Mouse (Mus musculus) heart, embryonic 14.5 days (tissue): Measurements from ENCODE around the gene Rab7b. TPM values are rescaled to one million over a fixed set of nuclear protein-coding genes. Genes with fewer than 3 reads are reported as not detected.

ENCODE experiments used
- ATAC-seq: fragments of 200-750 bp; cut with Nextera tagmentation; 2 replicates; pipeline ENCODE4 v1.8.0; 2017; ENCODE audit warnings: low read depth, moderate TSS enrichment; ENCODE audit not compliant: insufficient number of reproducible peaks, insufficient read depth, low FRiP score
- H3K27ac ChIP-seq, 2 experiments: fragments of 200-500 bp in 1 of 2; fragments of 300-500 bp in 1 of 2; sonication (generic) in 1 of 2; replicated peaks in 1 of 2; 2 replicates each; pipeline ENCODE4 v1.5.1; 2012 to 2014; ENCODE audit warnings: low read depth in 2 of 2, low read length in 2 of 2, control low read depth in 1 of 2, mild to moderate bottlenecking in 1 of 2, mixed read lengths in 1 of 2; ENCODE audit not compliant: control insufficient read depth in 1 of 2, insufficient read depth in 1 of 2
- H3K27me3 ChIP-seq: fragments of 300-500 bp; sonication (generic); 2 replicates; pipeline ENCODE4 v1.6.1; 2014; ENCODE audit warnings: mild to moderate bottlenecking, low read length, control low read depth; ENCODE audit not compliant: control insufficient read depth, insufficient read depth
- H3K36me3 ChIP-seq: fragments of 300-500 bp; sonication (generic); 2 replicates; pipeline ENCODE4 v1.6.1; 2014; ENCODE audit warnings: mild to moderate bottlenecking, control low read depth, low read length, mixed read lengths; ENCODE audit not compliant: control insufficient read depth, insufficient read depth
- H3K4me1 ChIP-seq, 2 experiments: fragments of 200-500 bp in 1 of 2; fragments of 300-500 bp in 1 of 2; sonication (generic) in 1 of 2; 2 replicates each; pipeline ENCODE4 v1.6.1; 2012 to 2014; ENCODE audit warnings: low read length in 2 of 2, control low read depth in 1 of 2, mixed read lengths in 1 of 2; ENCODE audit not compliant: control insufficient read depth in 2 of 2, insufficient read depth in 2 of 2
- H3K4me2 ChIP-seq: fragments of 300-500 bp; sonication (generic); 2 replicates; pipeline ENCODE4 v1.6.1; 2014; ENCODE audit warnings: mild to moderate bottlenecking, low read length
- H3K4me3 ChIP-seq, 2 experiments: fragments of 200-500 bp in 1 of 2; fragments of 300-500 bp in 1 of 2; sonication (generic) in 1 of 2; 2 replicates each; pipeline ENCODE4 v1.5.1; 2012 to 2014; ENCODE audit warnings: low read length in 2 of 2, mild to moderate bottlenecking in 2 of 2, control low read depth in 1 of 2, low read depth in 1 of 2, moderate library complexity in 1 of 2; ENCODE audit not compliant: control insufficient read depth in 1 of 2, insufficient read depth in 1 of 2
- H3K9ac ChIP-seq: fragments of 300-500 bp; sonication (generic); 2 replicates; pipeline ENCODE4 v1.6.1; 2014; ENCODE audit warnings: mild to moderate bottlenecking, low read length
- H3K9me3 ChIP-seq: fragments of 300-500 bp; sonication (generic); 2 replicates; pipeline ENCODE4 v1.6.1; 2016; ENCODE audit warnings: low read length, control low read depth; ENCODE audit not compliant: control insufficient read depth
- WGBS: fragments of 180-500 bp; shearing (Covaris S2); extraction: QIAGEN DNeasy Blood & Tissue Kit; methylation state at CpG from one replicate; pipeline ENCODE4 v1.1.7; 2014; 5-methylcytosine and 5-hydroxymethylcytosine counted together
- polyA plus RNA-seq: library from polyadenylated mRNA; unstranded; fragments of >200 nt; fragmentation: Nextera tagmentation; extraction: Ambion mirVana; gene quantifications from 2 replicates; pipeline ENCODE4 v1.2.1, GENCODE M21; 2014

Gene Rab7b
- 2.0 and 2.3 TPM in 2 replicates for polyA plus RNA-seq

DNA sequence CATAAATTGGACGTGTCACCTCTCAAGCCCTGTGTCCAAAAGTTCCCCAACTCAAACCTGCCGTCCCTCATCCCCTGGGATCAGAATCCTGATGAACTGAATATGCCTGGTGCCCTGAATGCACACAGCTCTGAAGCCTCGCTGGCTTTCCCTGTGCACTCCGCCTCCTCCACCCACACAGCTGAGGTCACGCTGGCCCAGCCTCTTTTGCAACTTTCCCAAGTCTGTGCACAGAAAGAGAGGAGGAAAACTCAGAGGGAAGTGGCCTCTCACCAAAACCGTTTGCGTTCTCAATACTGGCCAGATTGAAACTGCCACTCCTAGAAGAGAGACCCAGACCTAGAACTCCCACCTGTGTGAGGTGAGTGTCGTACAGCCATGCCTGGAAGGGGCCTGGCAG, at the start of gene Rab7b:
Gene Rab7b (plus strand): TSS at position 221 of the 400 bp plus-strand sequence.
- Histone ChIP-seq H3K4me2 (no peak within 1 kb of the TSS), H3K4me3 (no peak within 1 kb of the TSS), H3K9ac (no peak within 1 kb of the TSS), H3K4me1 (peaks cover 0 to 8% of the 10 kb centered on the region in 2 experiments; a peak in 1 of 4 replicates), H3K36me3 (no peaks in the 10 kb centered on the region), H3K27ac (peak within 1 kb of the TSS in 1 of 2 experiments; percentile 28; a peak in 1 of 4 replicates), H3K9me3 (no peaks in the 10 kb centered on the region), H3K27me3 (no peaks in the 10 kb centered on the region)
- WGBS = 54% methylated on average over 8 of the region's 8 CpGs
- ATAC-seq = no peak

DNA sequence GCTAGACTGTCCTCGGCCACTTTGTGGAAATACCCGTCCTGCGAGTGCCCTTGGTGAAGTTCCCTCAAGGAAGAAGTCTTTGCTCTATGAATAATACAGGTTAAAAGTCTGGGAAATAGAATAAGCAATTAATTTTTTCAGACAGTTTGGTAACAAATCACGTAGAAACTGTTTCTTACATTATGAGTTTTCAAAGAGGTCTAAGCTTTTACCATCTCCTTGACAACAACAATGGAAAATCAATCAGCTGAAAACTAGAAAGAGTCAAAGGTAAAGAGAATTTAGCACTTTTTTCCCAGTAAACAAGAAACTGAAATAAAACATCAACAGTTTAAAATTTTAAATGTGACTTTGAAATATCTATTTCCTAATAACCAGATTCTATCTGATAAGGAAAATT, 48.4 kb upstream of the Rab7b start:
- no peak for ATAC-seq
- Histone ChIP-seq H3K9ac (no peak overlapping the region), H3K27me3 (no peaks in the 10 kb centered on the region), H3K4me2 (no peak overlapping the region), H3K36me3 (no peaks in the 10 kb centered on the region), H3K4me1 (no peaks in the 10 kb centered on the region), H3K4me3 (no peak overlapping the region), H3K27ac (no peak overlapping the region), H3K9me3 (no peaks in the 10 kb centered on the region)
- WGBS = 80% methylated on average over 4 of the region's 4 CpGs

DNA sequence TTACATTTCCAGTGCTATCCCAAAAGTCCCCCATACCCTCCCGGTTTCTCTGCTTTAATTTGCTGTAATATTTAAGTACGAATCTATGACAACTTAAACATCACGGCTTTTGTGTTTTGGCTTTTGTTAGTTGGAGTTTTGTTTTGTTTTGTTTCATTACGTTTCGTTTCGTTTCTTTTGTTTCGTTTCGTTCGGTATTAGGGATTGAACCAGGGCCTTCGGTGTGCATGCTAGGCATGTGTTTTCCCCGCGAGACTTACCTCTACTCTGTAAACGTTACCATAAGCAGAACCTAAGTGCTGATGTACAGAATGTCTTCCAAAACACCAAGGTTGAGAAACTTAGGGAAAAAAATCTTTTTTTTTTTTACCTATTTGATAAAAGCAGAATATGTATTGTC, 46.9 kb upstream of the Rab7b start:
- Histone ChIP-seq H3K4me3 (no peak overlapping the region), H3K27ac (no peak overlapping the region), H3K4me2 (no peak overlapping the region), H3K36me3 (no peaks in the 10 kb centered on the region), H3K9me3 (no peaks in the 10 kb centered on the region), H3K9ac (no peak overlapping the region), H3K27me3 (no peaks in the 10 kb centered on the region), H3K4me1 (no peaks in the 10 kb centered on the region)
- no peak for ATAC-seq
- 91% methylated on average over 13 of the region's 13 CpGs for WGBS

DNA sequence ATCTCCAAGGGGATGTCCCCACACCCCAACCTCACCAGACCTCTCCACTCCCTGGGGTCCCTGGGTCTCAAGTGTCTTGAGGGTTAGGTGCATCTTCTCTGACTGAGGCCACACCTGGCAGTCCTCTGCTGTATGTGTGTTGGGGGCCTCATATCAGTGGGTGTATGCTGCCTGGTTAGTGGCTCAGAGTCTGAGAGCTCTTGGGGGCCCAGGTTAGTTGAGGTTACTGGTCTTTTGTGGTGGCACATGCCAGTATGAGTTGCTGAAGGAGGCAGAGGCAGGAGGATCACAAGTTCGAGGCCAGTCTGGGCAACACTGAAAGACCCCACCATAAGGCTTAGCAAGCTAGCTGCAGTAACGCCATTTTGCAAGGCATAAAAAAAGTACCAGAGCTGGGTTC, 46.2 kb upstream of the Rab7b start:
- Histone ChIP-seq H3K27ac (no peak overlapping the region), H3K9ac (no peak overlapping the region), H3K9me3 (no peaks in the 10 kb centered on the region), H3K4me3 (no peak overlapping the region), H3K27me3 (no peaks in the 10 kb centered on the region), H3K4me2 (no peak overlapping the region), H3K36me3 (no peaks in the 10 kb centered on the region), H3K4me1 (no peaks in the 10 kb centered on the region)
- ATAC-seq = no peak
- 76% methylated on average over 2 of the region's 2 CpGs for WGBS

DNA sequence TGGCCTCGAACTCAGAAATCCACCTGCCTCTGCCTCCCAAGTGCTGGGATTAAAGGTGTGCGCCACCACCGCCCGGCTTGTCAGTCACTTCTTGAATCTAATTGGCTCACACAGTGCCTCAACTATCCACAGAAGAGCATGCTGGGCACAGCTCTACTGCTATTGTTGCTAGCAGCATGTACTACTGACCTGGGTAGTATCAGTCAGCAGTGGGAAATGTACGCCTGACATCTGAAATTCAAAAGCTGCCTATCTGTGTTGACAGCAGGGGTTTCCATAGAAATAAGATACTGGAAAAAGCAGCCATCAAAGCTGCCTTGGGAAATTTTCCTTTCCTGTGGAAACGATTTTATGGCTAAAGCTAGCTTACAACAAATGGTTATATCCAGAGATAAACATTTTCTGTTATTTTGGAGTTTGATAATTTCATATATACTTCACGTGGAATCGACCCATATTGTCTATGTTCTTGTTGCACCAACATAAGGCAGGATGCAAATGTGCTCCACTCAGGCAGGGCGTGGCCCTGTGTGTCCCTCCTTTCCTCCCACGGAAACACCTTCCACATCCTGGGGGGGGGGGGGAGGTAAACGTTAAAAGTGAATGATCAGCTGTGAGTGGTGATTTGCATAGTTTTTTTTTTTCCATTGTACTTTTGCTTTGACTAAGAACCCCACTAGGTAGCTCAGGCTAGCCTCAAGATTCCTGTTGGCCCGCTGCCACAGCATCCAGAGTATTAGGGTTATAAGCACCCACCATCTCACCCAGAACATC, 35.6 kb upstream of the Rab7b start:
- Histone ChIP-seq H3K4me2 (no peak overlapping the region), H3K36me3 (no peaks in the 10 kb centered on the region), H3K27ac (no peak overlapping the region; a peak in 1 of 4 replicates), H3K27me3 (no peaks in the 10 kb centered on the region), H3K9ac (no peak overlapping the region), H3K4me3 (no peak overlapping the region), H3K9me3 (no peaks in the 10 kb centered on the region), H3K4me1 (peaks cover 0 to 3% of the 10 kb centered on the region in 2 experiments; a peak in 1 of 4 replicates)
- WGBS = 61% methylated on average over 12 of the region's 12 CpGs
- ATAC-seq = no peak

DNA sequence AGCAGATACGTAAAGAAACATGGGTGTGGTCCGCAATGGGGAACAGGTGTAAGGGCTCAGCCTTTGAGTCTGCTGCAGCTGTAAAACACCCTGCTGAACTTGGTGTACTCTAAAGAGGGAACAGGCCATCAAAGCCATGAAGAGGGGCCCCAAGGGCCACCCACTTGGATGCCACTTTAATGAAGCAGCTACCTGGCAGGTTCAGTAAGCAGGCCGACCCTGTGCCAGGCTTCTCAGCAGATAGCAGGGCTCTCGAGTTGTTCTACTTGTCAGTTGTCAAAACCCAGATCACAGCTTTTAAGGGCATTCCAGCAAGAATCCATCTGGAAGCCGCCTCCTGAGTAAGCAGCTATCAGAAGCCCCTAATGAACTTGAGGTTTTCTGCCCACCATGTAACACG, 32.9 kb upstream of the Rab7b start:
- Histone ChIP-seq H3K4me2 (no peak overlapping the region), H3K9ac (no peak overlapping the region), H3K36me3 (no peaks in the 10 kb centered on the region), H3K27ac (no peak overlapping the region), H3K4me3 (no peak overlapping the region), H3K4me1 (peaks cover 0 to 4% of the 10 kb centered on the region in 2 experiments; a peak in 1 of 4 replicates), H3K9me3 (no peaks in the 10 kb centered on the region), H3K27me3 (no peaks in the 10 kb centered on the region)
- 67% methylated on average over 6 of the region's 6 CpGs for WGBS
- no peak for ATAC-seq

DNA sequence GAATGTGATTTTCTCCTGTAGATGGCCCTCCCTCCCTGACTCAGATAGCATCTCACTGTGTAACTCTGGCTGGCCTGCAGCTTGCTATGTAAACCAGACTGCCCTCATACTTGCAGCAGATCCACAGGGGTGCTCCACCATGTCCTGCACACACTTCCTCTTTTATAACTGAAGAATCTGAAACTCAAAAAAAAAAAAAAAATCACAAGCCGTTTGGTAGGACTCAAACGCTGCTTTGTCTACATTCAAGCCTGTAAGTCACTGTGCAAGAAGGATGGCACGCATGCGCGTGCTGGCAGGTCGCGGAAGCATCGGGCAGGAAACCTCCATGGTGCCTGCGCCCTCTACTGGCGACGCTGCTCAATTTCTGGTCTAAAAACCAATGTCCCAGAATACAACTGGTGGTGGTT, 30.5 kb upstream of the Rab7b start:
- no peaks in the 10 kb centered on the region for H3K9me3 ChIP-seq
- peak overlapping the region in 1 of 2 experiments; percentile 13; a peak in 1 of 4 replicates for H3K4me3 ChIP-seq
- ATAC-seq = no peak
- peak overlapping the region; percentile 58 for H3K4me2 ChIP-seq
- H3K9ac ChIP-seq = peak overlapping the region; percentile 38; the same call in 1 of the 2 replicates
- WGBS = under 1% methylated on average over 11 of the region's 11 CpGs
- no peaks in the 10 kb centered on the region for H3K36me3 ChIP-seq
- H3K27ac ChIP-seq = no peak overlapping the region
- H3K4me1 ChIP-seq = peaks cover 0 to 4% of the 10 kb centered on the region in 2 experiments; a peak in 1 of 4 replicates
- no peaks in the 10 kb centered on the region for H3K27me3 ChIP-seq
